Mouse (Mus musculus) adrenal gland, adult 8-10 months (tissue): ENCODE results near the gene C2cd5. TPM values are rescaled to one million over a fixed set of nuclear protein-coding genes. Genes with fewer than 3 reads are reported as not detected.
A peak's percentile ranks its signal among the peaks of the same experiment; 100 is the strongest.

Experiments used
- DNase-seq: peaks from one replicate; pipeline ENCODE4 v3.0.0; 2022
- total RNA-seq, 4 experiments: library from RNA; stranded (reverse); gene quantifications; 2 replicates each; pipeline ENCODE4 v1.2.4; 2022

Gene C2cd5
- total RNA-seq, 4 experiments from 2014 or later: 18.8 to 47.8 (median 33.3) TPM

DNA sequence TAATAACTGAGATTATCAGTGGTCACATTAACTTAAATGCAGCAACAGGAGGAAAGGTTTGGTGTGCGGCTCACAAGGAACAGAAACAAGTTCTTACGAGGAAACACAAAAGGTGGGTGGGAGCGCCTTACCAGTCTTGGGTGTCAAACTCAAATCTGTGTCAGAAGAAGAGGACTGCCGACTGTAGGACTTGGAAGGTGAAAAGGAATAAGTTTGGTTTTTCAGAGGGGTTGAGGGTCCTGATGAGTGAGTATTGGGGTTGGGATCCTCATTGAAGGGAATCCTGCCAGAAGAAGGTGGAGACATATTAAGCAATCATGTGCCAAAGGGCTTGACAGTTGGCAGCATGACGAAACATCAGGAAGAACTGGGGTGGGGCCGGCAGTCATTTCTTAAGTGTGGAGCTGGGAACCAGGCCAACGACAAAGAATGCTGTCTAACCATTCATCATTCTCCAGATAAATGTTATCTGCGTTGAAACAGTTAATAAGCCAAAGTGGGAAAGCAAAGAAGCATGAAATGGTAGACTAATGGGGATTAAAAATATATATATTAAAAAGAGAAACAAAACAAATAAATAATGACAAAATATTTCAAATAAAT is 27.4 kb downstream of the C2cd5 start:
- peak; percentile 14 for DNase-seq

DNA sequence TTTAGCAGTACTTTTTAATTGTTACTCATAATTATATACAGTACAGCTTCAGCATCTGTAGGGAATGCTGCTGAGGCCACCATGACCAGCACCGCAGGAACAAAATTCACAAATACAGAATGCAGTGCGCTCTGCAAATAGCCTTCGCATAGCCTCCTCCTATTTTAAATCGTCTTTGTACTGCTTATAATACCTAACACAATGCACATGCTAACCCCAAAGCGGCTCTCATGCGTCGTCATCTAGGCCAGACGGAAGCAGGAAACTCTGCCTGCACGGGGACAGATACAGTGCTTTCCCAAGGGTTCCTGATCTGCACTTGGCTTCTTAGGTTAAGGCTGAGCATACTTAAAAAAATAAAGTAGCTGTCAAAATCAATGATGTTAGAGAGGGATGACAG is 29.2 kb downstream of the C2cd5 start:
- no peak for DNase-seq

DNA sequence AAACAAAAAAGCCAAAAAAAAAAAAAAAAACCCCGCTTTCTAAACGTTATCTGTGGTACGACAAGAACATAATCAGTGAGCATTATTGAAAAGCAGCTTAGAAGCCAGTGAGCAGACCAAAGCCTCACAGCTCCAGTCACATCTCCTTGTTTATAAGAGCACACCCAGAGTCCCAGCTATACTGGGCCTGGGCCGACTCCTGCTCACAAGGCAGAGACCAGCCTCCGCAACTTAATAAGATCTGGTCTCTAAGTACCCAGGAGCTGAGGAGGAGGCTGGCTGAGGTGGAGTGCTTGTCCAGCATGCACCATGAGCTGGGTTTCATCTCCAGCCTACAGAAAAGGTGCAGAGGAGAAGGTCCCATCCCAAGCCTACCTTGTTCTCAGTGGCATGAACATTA is 29.9 kb downstream of the C2cd5 start:
- DNase-seq: no peak

DNA sequence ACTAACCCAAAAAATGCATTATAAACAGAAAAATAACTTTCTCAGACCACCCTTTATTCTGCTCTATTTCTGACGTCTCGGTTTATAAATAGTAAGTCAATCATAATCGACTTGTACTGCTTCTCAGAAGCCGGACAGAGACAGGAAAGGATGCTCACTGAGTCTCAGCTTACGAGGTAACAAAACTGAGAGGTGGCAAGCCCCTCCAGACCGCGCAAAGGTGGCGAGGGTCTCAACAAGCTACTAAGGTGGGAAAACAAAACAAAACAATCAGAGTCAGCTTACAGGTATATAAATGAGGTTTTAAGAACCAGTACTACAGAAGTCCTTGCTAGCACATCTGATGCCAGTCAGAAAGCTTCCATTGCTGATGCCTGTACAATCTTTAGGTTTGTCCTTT is 30.3 kb downstream of the C2cd5 start:
- no peak for DNase-seq

DNA sequence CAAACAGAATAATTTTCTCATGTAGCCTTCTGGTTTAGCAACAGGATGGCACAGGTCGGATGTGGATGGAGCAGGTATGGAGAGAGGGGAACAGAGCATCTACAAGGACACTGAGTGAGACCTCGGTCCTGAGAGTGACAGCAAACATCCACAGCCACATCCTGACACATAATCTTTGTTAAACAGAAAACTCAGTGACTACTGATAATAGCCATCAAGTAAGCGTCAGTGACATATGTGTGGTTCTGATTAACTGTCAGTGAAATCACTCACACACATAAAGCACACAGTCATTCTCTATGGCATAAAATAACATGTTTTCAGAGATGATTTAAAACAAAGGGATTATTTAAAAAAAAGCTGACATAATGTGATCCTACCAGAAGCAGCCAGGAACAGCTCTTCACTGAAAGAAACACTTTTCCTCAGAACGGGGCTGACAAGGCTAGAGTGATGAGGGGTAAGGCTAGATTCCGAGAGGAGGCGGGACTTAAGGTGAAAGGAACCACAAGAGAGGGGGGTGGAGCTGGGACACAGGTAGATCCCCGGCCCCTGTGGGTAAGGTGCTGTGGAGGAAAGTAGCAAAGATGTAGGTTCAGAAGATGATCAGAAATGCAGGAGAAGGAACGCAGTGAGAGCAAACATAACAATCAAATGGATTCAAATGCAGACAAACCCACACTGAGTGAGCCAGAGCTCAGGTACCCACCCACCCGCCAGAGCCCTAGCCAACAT is 31.6 kb downstream of the C2cd5 start:
- no peak for DNase-seq

DNA sequence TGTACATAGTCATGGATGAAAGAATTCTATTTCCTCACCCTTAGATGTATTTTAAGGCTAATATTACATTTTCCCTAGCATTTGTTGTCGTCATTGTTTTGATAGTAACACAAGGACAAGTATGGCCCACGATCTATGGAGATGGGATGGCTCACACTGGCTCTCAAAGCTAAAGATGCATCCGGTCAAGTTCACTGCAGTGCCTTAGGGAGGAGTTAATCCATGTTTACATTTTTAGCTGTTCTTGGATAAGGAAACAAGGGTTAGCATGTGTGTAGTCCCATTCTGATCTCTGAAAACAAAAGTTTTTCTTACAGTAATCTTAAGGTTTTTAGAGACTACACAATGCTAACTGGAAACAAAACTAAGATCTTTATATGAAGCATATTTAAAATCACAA is 32.3 kb downstream of the C2cd5 start:
- DNase-seq: no peak

DNA sequence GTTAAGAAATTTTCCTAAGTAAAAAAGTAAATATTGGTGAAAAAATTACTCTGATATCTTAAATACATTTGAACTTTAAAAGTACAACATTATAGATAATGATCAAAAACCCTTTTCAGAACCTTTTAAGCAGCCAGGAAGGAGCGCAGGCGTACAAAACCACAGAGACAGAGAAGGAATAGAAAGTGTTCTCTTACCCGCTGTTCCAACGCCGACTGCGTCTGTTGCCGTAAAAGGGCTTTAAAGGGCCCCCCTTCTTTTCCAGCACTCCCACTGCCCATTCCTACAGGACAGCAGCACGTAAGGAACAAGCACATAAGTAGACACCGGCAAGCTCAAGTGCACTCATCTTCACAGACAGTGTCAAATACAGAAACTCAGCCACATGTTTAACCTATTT is 33.1 kb downstream of the C2cd5 start:
- no peak for DNase-seq

DNA sequence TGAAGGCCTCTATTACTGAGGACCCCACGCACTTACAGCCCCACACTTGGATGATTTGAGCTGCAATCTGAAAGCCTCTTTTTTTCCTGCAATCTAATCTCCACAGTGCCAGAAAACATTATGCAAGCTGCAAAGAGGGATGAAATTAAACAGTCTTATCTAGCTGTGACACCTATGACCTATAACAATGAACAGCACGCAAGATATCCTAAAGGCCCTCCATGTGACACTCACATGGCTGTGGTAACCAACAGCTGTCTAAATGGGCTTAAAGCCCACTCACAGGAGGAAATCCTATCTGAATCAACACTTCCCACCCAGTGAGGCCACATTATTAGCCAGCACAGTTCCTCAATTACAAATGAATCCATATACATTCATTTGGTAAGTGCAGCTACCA is 35.9 kb downstream of the C2cd5 start:
- DNase-seq: no peak

DNA sequence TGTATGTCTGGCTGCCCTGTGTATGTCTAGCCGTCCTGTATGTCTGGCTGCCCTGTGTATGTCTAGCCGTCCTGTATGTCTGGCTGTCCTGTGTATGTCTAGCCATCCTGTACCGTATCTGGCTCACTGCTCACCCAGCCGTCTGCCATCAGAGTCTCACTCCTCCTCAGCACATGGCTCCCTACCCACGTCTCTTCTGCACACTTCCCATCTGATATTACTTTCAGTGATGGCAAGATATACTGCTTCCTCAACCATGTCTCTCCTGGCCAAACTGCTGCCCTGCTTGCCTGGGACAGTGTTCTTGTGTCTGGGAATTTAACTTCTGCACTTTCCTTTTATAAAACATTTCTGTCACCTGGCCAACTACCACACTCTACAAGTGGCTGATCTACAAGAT is 42.3 kb downstream of the C2cd5 start:
- no peak for DNase-seq

DNA sequence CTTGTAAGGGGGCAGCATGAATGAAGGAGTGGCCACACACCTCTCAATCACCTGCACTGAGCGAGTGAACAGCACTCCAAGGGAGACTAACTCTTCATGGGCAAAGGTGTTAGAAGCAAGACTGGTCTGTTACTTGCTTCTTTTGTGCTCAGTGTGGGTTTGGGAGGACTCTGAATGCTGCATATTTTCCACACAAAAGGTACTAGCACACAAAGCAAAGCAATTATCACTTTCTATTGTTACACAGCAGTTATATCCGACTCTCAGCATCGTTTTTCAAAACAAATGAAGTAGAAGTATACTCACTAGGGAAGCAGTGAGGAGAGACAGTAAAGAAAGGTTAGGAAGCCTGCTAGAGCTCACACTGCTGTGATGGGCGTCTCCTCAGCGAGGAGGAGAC is 48.4 kb downstream of the C2cd5 start:
- DNase-seq: no peak

DNA sequence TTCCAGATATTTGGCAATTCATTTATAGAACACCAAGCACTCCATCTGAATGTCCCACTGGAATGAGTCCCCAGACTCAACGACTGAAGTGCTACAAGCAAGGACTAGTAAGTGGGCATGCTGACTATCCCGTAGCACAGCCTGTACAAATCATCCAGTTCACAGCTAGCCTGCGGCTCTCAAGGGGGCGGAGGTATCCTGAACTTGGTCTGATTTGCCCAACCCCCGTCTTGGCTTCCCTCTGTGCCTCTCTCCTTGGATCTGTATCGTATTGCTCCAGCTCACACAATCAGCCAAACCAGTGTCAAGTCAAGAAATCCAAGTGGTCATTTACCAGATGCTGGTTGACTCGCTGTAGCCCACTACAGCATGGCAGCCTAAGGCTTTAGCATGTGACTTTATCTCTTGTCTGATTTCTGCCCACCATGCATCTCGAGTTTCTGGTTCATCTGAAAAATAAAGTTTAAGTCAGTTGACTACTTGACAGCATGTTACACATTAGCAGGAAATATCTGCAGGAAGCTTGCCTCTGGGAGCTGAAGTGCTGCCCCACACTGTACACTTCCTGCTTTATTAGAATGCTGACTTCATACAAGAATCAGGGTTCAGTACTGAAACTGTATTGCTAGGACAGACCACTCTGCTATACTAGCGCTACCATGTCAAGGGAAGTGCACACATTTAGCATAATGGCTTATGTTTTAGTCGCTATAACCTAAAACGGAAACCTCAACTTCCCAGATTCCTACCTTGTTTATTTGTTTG is 50.0 kb downstream of the C2cd5 start:
- DNase-seq: no peak

DNA sequence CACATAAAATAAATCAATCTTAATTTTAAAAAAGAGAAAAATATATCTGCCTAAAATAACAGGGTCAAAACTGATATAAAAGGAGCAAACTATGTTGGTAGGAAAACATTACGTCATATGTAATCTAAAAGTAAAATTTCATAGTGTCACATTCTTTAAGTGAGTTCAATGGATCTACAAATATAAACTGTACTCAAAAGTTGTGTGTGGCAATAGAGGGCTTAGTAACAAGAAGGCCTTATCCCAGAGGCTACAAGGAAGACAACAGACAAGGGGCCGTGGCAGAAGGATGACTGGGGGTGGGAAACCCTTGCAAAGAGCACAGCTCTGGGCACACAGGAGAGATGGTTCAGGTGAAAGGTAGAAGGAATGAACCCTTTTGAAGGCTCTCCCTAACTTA is 50.8 kb downstream of the C2cd5 start:
- no peak for DNase-seq

DNA sequence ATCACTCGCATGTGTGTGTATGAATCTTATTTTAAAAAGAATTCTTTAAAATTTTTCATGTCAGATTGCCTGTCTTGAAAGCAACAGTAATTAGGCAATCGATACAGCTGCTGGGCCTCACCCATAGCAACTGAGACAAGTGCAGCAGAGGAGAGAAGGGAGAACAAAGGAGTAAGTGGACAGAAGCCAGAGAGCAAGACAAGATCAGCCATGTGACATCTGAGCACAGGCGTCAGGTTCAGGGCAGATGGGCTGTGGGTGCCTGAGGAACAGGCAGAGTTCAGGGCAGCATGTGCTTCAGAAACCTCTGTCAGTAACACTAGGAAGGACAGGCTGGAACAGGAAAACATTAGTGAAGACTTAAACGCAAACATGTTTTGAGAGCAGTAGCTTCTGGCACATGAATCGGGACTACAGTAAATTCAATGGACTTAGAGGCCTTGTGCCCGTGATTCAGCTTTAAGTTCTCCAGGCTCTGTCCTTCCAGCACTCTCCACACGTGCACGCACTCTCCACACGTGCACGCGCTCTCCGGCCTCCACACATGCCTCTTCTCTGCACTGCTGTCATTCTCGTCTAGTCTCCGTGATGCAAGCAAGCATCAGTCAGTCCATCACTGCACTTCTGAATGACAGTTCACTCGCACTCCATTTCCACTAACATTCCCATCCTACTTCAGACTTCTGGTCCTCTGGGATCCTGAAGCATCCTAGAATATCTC is 52.2 kb downstream of the C2cd5 start:
- DNase-seq: no peak

DNA sequence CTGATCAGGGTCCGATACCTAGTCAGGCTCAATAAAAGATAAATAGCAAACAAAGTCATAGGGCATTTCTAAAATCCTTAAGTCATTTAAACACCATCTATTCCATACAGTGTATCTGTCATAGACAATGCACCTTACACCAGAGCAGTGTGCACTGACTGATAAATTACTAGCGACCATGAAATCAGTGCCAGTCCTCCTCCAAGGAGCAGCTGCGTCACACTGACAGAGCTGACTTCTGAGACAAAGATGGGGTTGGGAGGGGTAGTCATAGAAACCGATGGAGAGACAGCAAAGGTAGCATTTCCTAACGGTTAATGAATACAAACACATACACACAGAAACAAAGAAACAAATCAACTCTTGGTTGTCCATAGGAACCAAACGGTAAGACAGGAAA is 58.4 kb downstream of the C2cd5 start:
- DNase-seq: no peak

DNA sequence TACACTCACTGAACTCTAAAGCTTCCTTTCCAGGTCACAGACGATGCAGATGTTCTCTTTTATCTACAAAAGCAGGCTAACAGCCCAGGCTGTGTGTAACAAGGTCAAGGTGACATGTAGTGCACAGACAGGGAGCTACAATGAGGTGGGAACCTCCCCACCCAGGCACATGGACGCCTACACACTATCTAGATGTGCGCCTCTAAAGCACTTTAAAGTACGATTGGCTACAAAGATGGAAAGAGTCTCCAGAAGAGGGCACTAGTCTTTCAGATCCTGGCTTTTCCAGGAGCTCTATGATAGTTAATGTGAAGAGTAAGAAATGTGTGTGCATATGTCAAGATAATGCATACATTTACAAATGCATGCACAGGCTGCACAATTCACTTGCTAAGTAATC is 64.7 kb downstream of the C2cd5 start:
- DNase-seq: no peak

DNA sequence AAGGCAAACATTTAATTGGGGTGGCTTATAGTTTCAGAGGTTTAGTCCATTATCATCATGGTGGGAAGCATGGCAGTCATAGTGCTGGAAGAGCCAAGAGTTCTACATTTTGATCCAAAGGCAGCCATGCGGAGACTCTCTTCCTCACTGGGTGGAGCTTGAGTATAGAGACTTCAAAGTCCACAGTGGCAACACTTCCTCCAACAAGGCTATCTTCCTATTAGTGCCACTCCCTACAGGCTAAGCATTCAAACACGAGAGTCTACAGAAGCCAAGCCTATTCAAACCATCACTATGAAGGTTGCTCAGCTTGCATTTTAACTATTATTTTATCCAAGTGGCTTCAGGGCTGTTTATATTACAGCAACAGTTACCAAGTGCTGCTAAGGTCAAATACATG is 65.4 kb downstream of the C2cd5 start:
- no peak for DNase-seq

DNA sequence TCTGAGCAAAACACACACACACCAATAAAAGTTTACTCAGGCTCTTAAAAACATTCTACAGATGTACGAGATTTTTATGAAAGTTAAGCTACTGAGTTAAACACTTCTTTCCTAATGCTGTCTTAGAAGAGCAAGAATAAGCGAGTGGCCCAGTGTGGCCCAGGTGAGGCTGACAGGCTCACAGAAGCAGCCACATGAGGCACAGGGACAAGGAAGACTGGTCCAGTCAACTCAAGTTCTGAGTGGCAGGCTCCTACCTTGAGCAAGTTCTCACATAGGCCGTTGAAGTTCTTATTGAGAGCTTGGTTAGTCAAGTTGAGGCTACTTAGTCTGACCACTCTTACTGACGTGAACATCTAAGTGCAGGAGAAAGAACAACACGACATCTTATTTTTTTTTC is 69.4 kb downstream of the C2cd5 start:
- DNase-seq: no peak

DNA sequence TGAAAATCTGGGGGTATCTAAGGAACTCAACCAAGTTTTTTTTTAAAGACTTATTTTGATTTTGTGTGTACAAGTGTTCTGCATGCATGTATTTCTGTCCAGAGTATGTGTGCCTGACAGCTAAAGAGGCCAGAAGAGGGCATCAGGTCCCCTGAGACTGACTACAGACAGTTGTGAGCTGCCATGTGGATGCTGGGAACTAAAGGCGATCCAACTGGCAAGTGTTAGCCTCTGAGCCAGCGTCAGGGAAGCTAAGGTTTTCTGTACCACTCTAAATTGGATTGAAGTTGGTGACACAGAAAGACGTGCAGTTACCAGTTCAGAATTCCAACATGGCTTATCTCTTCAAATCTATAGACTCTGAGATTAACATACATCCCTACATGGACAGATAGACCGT is 72.0 kb downstream of the C2cd5 start:
- no peak for DNase-seq

DNA sequence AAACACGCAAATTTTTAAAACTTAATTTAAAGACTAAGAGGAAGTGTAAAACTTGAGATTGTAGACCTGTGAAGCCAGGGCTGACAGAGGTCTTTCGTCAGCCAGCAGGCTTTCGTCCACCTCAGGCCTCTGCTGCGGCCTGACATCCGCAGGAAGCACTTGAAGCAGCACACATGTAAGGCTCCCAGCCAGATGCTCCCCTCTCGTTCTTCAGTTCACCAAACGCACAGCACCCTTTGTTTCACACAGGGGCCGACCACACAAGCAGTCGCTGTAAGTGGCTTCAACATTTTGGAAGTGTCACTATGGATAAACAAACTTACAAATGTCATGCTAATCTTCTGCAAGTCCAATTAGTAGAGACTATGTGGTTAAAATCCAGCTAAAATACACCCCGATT is 72.5 kb downstream of the C2cd5 start:
- no peak for DNase-seq

DNA sequence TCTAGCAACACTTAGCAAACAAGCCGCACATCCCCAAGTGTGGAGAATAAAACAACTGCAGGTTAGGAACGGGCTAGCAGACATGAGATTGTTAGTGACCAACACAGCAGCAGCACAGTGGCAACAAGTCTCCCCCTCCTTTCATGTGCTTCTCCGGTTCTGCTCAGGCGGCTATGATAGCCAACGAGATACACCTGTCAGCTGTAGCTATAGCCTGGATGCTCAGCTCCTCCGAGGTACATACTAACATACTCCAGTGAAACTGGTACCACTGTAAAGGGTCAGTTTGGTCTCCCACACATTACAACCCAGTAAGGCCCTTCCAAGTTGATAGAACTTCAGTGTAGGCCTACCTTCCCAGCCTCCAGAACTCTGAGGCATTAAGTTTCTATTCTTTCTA is 76.2 kb downstream of the C2cd5 start:
- DNase-seq: no peak

DNA sequence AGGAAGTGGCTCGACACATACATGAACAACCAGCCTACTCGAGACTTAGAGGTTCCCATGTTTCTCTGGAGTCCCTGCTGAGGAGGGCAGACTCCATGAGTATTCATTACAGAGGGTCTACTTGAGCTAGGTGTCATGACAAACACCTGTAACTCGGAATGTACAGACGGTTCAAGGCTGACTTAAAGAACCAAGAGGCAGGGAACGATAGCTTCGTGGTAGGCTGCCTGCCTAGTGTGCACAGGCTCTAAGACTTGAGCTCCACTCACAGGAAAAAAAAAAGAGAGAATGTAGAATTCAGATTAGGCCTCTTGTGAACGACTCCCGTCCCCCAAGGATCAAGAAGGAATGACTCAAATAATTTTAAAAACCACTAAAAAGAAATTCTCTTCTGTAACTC is 78.2 kb downstream of the C2cd5 start:
- no peak for DNase-seq

DNA sequence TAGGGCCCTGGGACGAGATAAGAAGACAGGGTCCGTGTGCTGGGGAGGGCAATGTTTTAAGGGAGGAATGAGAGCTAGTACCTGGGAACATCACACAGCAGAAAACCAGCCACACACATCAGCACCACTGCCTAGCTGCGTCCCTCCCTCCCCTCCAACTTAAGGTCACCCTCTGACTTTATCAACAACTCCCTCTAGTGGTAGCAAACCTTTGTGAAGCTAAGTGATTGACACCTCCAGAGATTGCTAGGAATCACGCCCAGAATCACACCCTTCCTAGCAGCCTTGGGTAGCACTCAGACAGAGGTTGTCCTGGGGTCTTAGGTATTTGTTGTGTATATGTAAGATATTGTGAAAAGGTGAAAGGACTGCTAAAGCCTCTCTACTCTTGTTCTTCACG is 79.3 kb downstream of the C2cd5 start:
- DNase-seq: no peak

DNA sequence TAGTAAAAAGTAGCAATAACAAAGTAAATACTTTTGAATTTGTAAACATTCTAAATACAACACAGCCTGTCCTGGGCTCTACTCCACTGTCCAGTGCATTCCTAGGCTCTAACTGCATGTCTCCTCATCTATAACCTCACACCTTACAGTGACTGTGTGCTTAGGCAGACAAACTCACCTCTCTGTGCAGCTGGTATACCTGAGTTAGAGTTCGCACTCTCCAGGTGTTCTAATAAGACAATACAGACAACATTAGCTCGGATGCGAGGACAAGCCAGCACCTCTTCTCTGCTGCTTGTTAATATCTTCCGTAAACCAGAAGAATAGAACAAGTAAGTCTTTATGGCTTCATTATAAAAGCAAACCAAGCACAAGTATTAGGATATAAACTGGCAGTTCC is 79.8 kb downstream of the C2cd5 start:
- DNase-seq: no peak
